Mouse (Mus musculus) effector memory CD4-positive, alpha-beta T cell, adult 5 months (primary cell): ENCODE measurements around the gene Olr1. TPM values are rescaled to one million over a fixed set of nuclear protein-coding genes. Genes with fewer than 3 reads are reported as not detected.

Source experiments
- polyA plus RNA-seq: library from polyadenylated mRNA; unstranded; fragments of 100-300 nt; shearing (Covaris generic); gene quantifications from one replicate; pipeline ENCODE4 v1.2.1, GENCODE M21; 2017

The Olr1 gene
- polyA plus RNA-seq: 0.10 TPM

DNA sequence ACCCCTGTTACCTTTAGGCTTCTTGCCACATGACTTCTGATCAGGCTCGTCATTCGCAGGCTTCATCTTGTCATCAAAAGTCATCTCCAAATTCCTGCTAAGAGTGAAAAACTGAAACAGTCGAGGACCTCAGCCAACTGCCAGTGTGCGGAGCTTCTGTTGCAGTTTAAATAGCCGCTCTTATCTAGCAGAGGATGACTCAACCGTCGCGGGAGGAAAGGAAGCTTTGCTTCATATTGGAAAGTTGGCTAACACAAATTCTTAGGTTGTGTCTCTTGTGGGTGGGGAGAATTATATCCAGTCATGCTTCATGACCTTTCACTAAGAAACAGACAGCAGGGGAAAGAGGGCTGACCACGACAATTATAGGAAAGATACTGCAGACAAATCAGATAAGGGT is at the start of gene Olr1:
Gene Olr1, minus strand, starts transcription at position 142 of the 400 bp plus-strand sequence.

DNA sequence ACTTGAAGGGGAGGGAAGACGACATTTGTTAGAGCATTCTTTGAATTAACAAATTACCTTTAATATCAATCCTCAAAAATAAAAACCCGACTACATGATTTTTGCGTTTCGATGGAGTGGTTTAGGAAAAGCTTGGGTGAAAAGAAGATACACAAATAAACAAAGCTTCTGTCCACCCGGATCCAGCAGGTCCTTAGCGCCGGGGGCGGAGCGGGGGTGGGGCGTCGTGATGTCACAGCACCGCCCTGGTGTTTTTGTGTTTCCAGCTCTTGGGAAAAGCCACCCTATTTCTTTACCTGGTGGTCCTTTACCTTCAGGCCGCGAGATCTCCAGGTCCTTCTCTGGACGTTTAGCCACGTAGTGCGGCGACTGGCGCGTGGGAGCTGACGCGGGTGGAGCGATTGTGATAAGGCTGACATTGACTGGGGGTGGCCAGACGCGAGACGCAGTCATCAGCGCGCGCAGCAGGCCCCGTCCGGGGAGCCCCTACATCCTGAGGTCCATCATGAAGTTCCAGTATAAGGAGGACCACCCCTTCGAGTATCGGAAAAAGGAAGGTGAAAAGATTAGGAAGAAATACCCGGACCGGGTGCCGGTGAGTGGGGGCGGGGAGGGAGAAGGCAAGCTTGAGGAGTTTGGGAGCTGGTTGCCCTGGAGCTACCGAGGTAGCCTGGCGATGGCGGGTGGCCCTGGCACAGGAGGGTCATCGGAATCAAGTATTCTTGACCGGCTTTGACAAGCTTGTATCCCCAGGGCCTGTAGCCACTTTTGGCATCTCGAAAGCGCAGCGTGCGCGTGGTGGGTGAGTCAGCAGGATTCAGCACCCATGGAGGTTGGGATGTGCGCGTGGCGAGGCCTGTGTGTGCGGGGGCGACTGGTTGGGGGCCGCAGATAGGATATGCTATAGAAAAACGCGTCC is 26.2 kb upstream of the Olr1 start, which contains the start of gene Gabarapl1:
Gene Gabarapl1, plus strand, starts transcription at position 219 of the 919 bp plus-strand sequence.

DNA sequence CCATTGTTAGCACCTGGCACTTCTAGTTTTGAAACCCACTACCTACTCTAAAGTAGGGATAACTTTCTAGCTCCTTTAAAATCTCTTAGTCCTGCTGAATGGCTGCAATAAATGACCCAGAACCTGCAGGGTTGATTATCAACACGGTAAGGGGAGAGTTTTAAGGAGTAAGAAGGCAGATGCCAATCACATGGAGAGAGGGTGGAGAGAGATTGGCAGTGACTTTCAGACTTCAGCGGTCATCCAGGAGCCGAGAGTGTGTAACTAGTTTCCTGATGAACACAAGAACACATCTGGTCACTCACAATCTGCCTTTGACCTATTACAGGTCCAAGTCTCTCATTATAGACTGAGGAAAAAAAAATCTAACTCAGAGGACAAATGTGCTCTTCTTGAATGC is 5.4 kb upstream of the Olr1 start, which contains the start of gene Tmem52b:
Gene Tmem52b, plus strand, starts transcription at position 189 of the 400 bp plus-strand sequence.

DNA sequence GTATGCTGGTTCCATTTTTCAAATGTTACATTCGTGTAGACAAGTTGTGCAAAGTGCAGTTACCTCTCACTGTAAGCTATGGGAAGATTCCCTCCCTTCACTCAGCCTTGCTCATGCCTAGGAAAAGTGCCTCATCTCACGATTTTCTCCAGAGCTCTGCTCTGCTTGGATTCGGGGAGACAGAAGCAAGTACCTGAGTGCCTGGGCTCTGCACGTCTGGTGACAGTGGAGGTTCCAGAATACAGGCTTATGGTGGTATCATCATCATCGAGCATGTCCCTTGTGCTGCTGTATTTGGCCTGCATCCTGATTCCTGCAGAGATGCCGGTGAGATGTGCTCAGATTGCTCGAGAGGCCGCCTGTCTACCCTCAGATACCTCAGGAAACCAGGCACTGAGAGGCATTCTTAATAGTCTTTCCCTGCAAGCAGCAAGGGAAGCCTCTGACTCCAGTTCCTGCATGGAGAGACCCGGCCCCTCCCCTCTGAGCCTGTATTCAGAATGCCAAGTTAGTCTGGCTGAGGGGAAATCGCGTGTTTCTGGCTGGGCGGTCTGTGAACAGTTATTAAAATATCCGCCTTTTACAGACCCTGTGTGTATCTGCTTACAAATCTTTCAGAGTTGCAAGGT is 55.4 kb downstream of the Olr1 start, which contains the start of gene Clec1a:
Gene Clec1a, minus strand, starts transcription at position 590 of the 629 bp plus-strand sequence.

Other genes starting within 250 kb of the Olr1 start
- gene Cd69, start 231.7 kb downstream of the Olr1 start, polyA plus RNA-seq: 808 TPM
- gene 4922502D21Rik, start 175.4 kb downstream of the Olr1 start, polyA plus RNA-seq: not detected
- not detected for gene Clec12a, start 164.5 kb downstream of the Olr1 start, polyA plus RNA-seq
- not detected for gene Clec12b, start 121.3 kb downstream of the Olr1 start, polyA plus RNA-seq
- 0.09 TPM for gene Clec1b, start 109.9 kb downstream of the Olr1 start, polyA plus RNA-seq
- gene Clec9a, start 98.3 kb downstream of the Olr1 start, polyA plus RNA-seq: not detected
- not detected for gene Clec1a, start 55.2 kb downstream of the Olr1 start, polyA plus RNA-seq
- not detected for gene Tmem52b, start 5.4 kb upstream of the Olr1 start, polyA plus RNA-seq
- 33.1 TPM for gene Gabarapl1, start 26.0 kb upstream of the Olr1 start, polyA plus RNA-seq
- 0.51 TPM for gene Klre1, start 70.7 kb upstream of the Olr1 start, polyA plus RNA-seq
- gene Klrd1, start 84.6 kb upstream of the Olr1 start, polyA plus RNA-seq: 29.8 TPM
- 82.6 TPM for gene Klrk1, start 116.7 kb upstream of the Olr1 start, polyA plus RNA-seq
- not detected for gene Klrc3, start 136.2 kb upstream of the Olr1 start, polyA plus RNA-seq
- gene Klrc2, start 153.5 kb upstream of the Olr1 start, polyA plus RNA-seq: 5.6 TPM
- 104 TPM for gene Klrc1, start 171.8 kb upstream of the Olr1 start, polyA plus RNA-seq
- not detected for gene Klri1, start 210.0 kb upstream of the Olr1 start, polyA plus RNA-seq
- gene Klri2, start 233.3 kb upstream of the Olr1 start, polyA plus RNA-seq: 0.31 TPM